Mouse (Mus musculus) heart, postnatal 0 days (tissue): ENCODE data around the gene Spi1. TPM values are rescaled to one million over a fixed set of nuclear protein-coding genes. Genes with fewer than 3 reads are reported as not detected.
"Not testable (repeated sequence)": the region's sequence is repeated elsewhere in the genome, so short reads cannot be mapped to it uniquely, and the experiment has no call there.

ENCODE experiments used
- ATAC-seq: fragments of 200-750 bp; cut with Nextera tagmentation; 2 replicates; pipeline ENCODE4 v1.8.0; 2017; ENCODE audit warnings: low read depth, moderate number of reproducible peaks, moderate library complexity; ENCODE audit not compliant: insufficient read depth
- DNase-seq: peaks from one replicate; pipeline ENCODE4 v3.0.0-alpha.2; 2016; ENCODE audit warnings: low spot score
- H3K27ac ChIP-seq: fragments of 300-500 bp; sonication (generic); 2 replicates; pipeline ENCODE4 v1.5.1; 2014; ENCODE audit warnings: low read depth, mild to moderate bottlenecking
- H3K27me3 ChIP-seq: fragments of 300-500 bp; sonication (generic); 2 replicates; pipeline ENCODE4 v1.6.1; 2014; ENCODE audit warnings: low read length, mixed read lengths; ENCODE audit not compliant: control insufficient read depth, insufficient read depth
- H3K36me3 ChIP-seq: fragments of 300-500 bp; sonication (generic); replicated peaks from 2 replicates; pipeline ENCODE4 v1.6.1; 2014; ENCODE audit warnings: low read length, mixed read lengths; ENCODE audit not compliant: control insufficient read depth, insufficient read depth
- H3K4me1 ChIP-seq: fragments of 300-500 bp; sonication (generic); 2 replicates; pipeline ENCODE4 v1.6.1; 2014; ENCODE audit warnings: antibody characterized with exemption; ENCODE audit not compliant: control insufficient read depth, insufficient read depth
- H3K4me2 ChIP-seq: fragments of 300-500 bp; sonication (generic); 2 replicates; pipeline ENCODE4 v1.6.1; 2014; ENCODE audit warnings: low read depth, mild to moderate bottlenecking, low read length, moderate library complexity
- H3K4me3 ChIP-seq: fragments of 300-500 bp; sonication (generic); 2 replicates; pipeline ENCODE4 v1.5.1; 2014; ENCODE audit warnings: low read depth, low read length
- H3K9ac ChIP-seq: fragments of 300-500 bp; sonication (generic); replicated peaks from 2 replicates; pipeline ENCODE4 v1.6.1; 2014; ENCODE audit warnings: low read depth, low read length, mixed read lengths
- H3K9me3 ChIP-seq: fragments of 300-500 bp; sonication (generic); replicated peaks from 2 replicates; pipeline ENCODE4 v1.6.1; 2016; ENCODE audit warnings: low read length; ENCODE audit not compliant: control insufficient read depth
- CTCF ChIP-seq: IDR thresholded peaks from 2 replicates; pipeline ENCODE4 v1.5.1; 2016; ENCODE audit warnings: antibody characterized with exemption, control low read depth, low read depth
- EP300 ChIP-seq: IDR thresholded peaks from 2 replicates; pipeline ENCODE4 v1.6.1; 2016; ENCODE audit warnings: antibody characterized with exemption, low read depth
- WGBS: fragments of 180-500 bp; shearing (Covaris S2); extraction: QIAGEN DNeasy Blood & Tissue Kit; methylation state at CpG from one replicate; pipeline ENCODE4 v1.1.7; 2014; 5-methylcytosine and 5-hydroxymethylcytosine counted together
- polyA plus RNA-seq: library from polyadenylated mRNA; unstranded; fragments of >200 nt; fragmentation: Nextera tagmentation; extraction: Ambion mirVana; gene quantifications from 2 replicates; pipeline ENCODE4 v1.2.1, GENCODE M21; 2015
- total RNA-seq: library from RNA; depleted of rRNA; stranded (reverse); fragments of >200 nt; gene quantifications from 2 replicates; pipeline ENCODE4 v1.2.3, GENCODE M21; 2014; ENCODE audit warnings: low replicate concordance

The Spi1 gene
- total and polyA plus RNA-seq, 2 experiments from 2014 or later, result 2.5 to 3.1 TPM

- H3K4me3 ChIP-seq, result no peak overlapping the region
- TF ChIP-seq CTCF (peak; percentile 99), EP300 (no peak)
- H3K36me3 ChIP-seq, result no peaks in the 10 kb centered on the region
- no peak overlapping the region for H3K27ac ChIP-seq
- no peak overlapping the region for H3K9ac ChIP-seq
- ATAC-seq (peak; percentile 86), DNase-seq (peak; percentile 91)
- no peaks in the 10 kb centered on the region for H3K9me3 ChIP-seq
- no peaks in the 10 kb centered on the region for H3K27me3 ChIP-seq
- H3K4me2 ChIP-seq, result no peak overlapping the region
- H3K4me1 ChIP-seq, result no peaks in the 10 kb centered on the region
- WGBS, result 3% methylated on average over 7 of the region's 7 CpGs
Measured at GRCm38 (mm10) chr2:91101124-91101740, 19.0 kb downstream of the Spi1 start.

- TF ChIP-seq CTCF (no peak), EP300 (no peak)
- H3K9me3 ChIP-seq, result no peaks in the 10 kb centered on the region
- 70% methylated on average over 3 of the region's 3 CpGs for WGBS
- no peaks in the 10 kb centered on the region for H3K27me3 ChIP-seq
- no peak overlapping the region for H3K4me3 ChIP-seq
- DNase-seq (no peak), ATAC-seq (no peak)
- H3K4me1 ChIP-seq, result peaks cover 7% of the 10 kb centered on the region; the same call in 1 of the 2 replicates
- no peak overlapping the region for H3K27ac ChIP-seq
- no peak overlapping the region for H3K4me2 ChIP-seq
- H3K36me3 ChIP-seq, result no peaks in the 10 kb centered on the region
- H3K9ac ChIP-seq, result no peak overlapping the region
Measured at GRCm38 (mm10) chr2:91108156-91108555, 26.0 kb downstream of the Spi1 start.

- DNase-seq, result no peak
- no peak for TF ChIP-seq EP300
- no peak for TF ChIP-seq CTCF
- no peaks in the 10 kb centered on the region for H3K36me3 ChIP-seq
- no peaks in the 10 kb centered on the region for H3K9me3 ChIP-seq
- H3K4me2 ChIP-seq, result no peak overlapping the region
- no peaks in the 10 kb centered on the region for H3K27me3 ChIP-seq
- H3K4me3 ChIP-seq, result no peak overlapping the region
- H3K4me1 ChIP-seq, result peaks cover 7% of the 10 kb centered on the region; the same call in 1 of the 2 replicates
- H3K27ac ChIP-seq, result no peak overlapping the region
- no peak overlapping the region for H3K9ac ChIP-seq
- WGBS, result 83% methylated on average over 5 of the region's 5 CpGs
- ATAC-seq, result no peak
Measured at GRCm38 (mm10) chr2:91109241-91109640, 27.1 kb downstream of the Spi1 start.

GRCm38 (mm10) chr2:91109807-91110385 lies 27.7 kb downstream of the Spi1 start:
- Histone ChIP-seq H3K36me3 (no peaks in the 10 kb centered on the region), H3K27me3 (no peaks in the 10 kb centered on the region), H3K4me1 (peaks cover 7% of the 10 kb centered on the region; the same call in 1 of the 2 replicates), H3K4me3 (no peak overlapping the region), H3K9ac (no peak overlapping the region), H3K9me3 (no peaks in the 10 kb centered on the region), H3K27ac (no peak overlapping the region), H3K4me2 (no peak overlapping the region)
- no peak for DNase-seq
- 89% methylated on average over 5 of the region's 5 CpGs for WGBS
- no peak for ATAC-seq
- TF ChIP-seq EP300 (no peak), CTCF (no peak)

GRCm38 (mm10) chr2:91110429-91110828 lies 28.2 kb downstream of the Spi1 start:
- no peak for ATAC-seq
- DNase-seq, result no peak
- Histone ChIP-seq H3K36me3 (no peaks in the 10 kb centered on the region), H3K27me3 (no peaks in the 10 kb centered on the region), H3K4me1 (peaks cover 7% of the 10 kb centered on the region; the same call in 1 of the 2 replicates), H3K4me2 (no peak overlapping the region), H3K9me3 (no peaks in the 10 kb centered on the region), H3K4me3 (no peak overlapping the region), H3K9ac (no peak overlapping the region), H3K27ac (no peak overlapping the region)
- TF ChIP-seq CTCF (peak; percentile 12; the same call in 1 of the 2 replicates), EP300 (no peak)
- WGBS, result 78% methylated on average over 6 of the region's 6 CpGs

GRCm38 (mm10) chr2:91111832-91112231 lies 29.6 kb downstream of the Spi1 start:
- H3K27me3 ChIP-seq, H3K36me3 ChIP-seq, H3K4me3 ChIP-seq, H3K27ac ChIP-seq, H3K9me3 ChIP-seq, H3K9ac ChIP-seq, DNase-seq, H3K4me2 ChIP-seq, H3K4me1 ChIP-seq, ATAC-seq: not testable (repeated sequence)
- 86% methylated on average over 3 of the region's 3 CpGs for WGBS
